Mouse (Mus musculus) midbrain, embryonic 10.5 days (tissue): ENCODE results near the gene Cnpy3. TPM values are rescaled to one million over a fixed set of nuclear protein-coding genes. Genes with fewer than 3 reads are reported as not detected.
"Not testable (repeated sequence)": the region's sequence is repeated elsewhere in the genome, so short reads cannot be mapped to it uniquely, and the experiment has no call there.

Experiments used
- DNase-seq: peaks from one replicate; pipeline ENCODE4 v3.0.0-alpha.2; 2017; ENCODE audit warnings: low spot score
- H3K27ac ChIP-seq: fragments of 300-500 bp; sonication (generic); replicated peaks from 2 replicates; pipeline ENCODE4 v1.5.1; 2016; ENCODE audit warnings: mild to moderate bottlenecking
- H3K27me3 ChIP-seq: fragments of 300-500 bp; sonication (generic); 2 replicates; pipeline ENCODE4 v1.6.1; 2016; ENCODE audit warnings: low read depth, mild to moderate bottlenecking; ENCODE audit not compliant: poor library complexity, severe bottlenecking
- H3K36me3 ChIP-seq: fragments of 300-500 bp; sonication (generic); 2 replicates; pipeline ENCODE4 v1.6.1; 2016; ENCODE audit warnings: mild to moderate bottlenecking, moderate library complexity
- H3K4me1 ChIP-seq: fragments of 300-500 bp; sonication (generic); 2 replicates; pipeline ENCODE4 v1.6.1; 2016
- H3K4me3 ChIP-seq: fragments of 300-500 bp; sonication (generic); 2 replicates; pipeline ENCODE4 v1.5.1; 2016; ENCODE audit warnings: mild to moderate bottlenecking, moderate library complexity
- H3K9me3 ChIP-seq: fragments of 300-500 bp; sonication (generic); replicated peaks from 2 replicates; pipeline ENCODE4 v1.6.1; 2016; ENCODE audit warnings: mild to moderate bottlenecking
- WGBS: fragments of 180-500 bp; shearing (Covaris S2); methylation state at CpG from one replicate; pipeline ENCODE4 v1.1.7; 2016; 5-methylcytosine and 5-hydroxymethylcytosine counted together
- polyA plus RNA-seq: library from polyadenylated mRNA; unstranded; fragments of >200 nt; fragmentation: Nextera tagmentation; extraction: Ambion mirVana; gene quantifications from 2 replicates; pipeline ENCODE4 v1.2.1, GENCODE M21; 2016

The Cnpy3 gene
- polyA plus RNA-seq: 69.5 and 75.0 TPM in 2 replicates

DNA sequence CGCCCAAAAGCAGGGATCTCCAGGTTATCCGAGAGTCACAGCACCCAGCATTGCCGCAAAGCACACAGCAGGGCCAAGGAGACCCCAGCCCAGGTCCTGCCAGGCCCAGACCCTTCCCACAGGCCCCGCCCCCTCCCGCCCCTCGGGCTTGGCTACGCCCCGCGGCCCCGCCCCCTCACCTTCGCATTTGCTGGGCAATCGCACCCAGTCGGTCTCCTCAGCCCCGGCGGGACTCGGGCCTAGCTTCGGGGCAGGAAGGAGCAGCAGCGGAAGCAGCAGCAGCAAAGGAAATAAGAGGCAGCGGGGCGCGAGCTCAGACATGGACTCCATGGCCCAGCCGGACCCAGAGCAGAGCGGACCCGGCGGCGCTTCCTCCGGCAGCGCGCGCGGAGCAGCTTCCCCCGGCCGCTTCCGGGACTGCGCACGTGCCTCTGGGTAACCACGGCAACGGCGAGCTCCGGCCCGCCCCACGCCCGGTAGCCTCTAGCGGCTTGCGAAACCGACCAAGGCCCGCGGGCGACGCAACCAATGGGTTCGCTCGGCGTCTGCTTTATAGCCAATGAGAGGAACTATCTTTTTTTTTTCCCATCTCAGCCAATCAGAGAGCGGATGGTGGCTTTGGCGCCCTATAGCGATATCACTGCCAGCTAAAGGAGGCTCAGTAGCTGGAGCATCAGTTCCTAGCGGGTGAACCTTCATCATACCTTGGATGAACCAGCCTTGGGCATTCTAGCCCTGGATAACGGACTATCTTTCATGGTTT lies at the start of gene Cnpy3:
Cnpy3 (minus strand) TSS at position 421 of the 763 bp plus-strand sequence.
- Histone ChIP-seq H3K4me1 (peaks cover 22% of the 10 kb centered on the region), H3K27me3 (no peaks in the 10 kb centered on the region), H3K27ac (peak within 1 kb of the TSS; percentile 87), H3K9me3 (no peaks in the 10 kb centered on the region), H3K4me3 (peak within 1 kb of the TSS; percentile 71), H3K36me3 (peaks cover 21% of the 10 kb centered on the region)
- under 1% methylated on average over 55 of the region's 58 CpGs for WGBS
- DNase-seq: peak; percentile 99

- DNase-seq: no peak
- Histone ChIP-seq H3K4me1 (peaks cover 11% of the 10 kb centered on the region), H3K27me3 (no peaks in the 10 kb centered on the region), H3K36me3 (peaks cover 64% of the 10 kb centered on the region), H3K9me3 (no peaks in the 10 kb centered on the region), H3K27ac (no peak overlapping the region), H3K4me3 (no peak overlapping the region)
- 91% methylated on average over 6 of the region's 6 CpGs for WGBS
Measured at GRCm38 (mm10) chr17:46801761-46802160, 49.7 kb upstream of the Cnpy3 start.

- H3K9me3 ChIP-seq: no peaks in the 10 kb centered on the region
- no peak overlapping the region for H3K27ac ChIP-seq
- no peak for DNase-seq
- no peaks in the 10 kb centered on the region for H3K27me3 ChIP-seq
- peaks cover 17% of the 10 kb centered on the region for H3K4me1 ChIP-seq
- WGBS: 81% methylated on average over 10 of the region's 10 CpGs
- no peak overlapping the region for H3K4me3 ChIP-seq
- peaks cover 47% of the 10 kb centered on the region for H3K36me3 ChIP-seq
Measured at GRCm38 (mm10) chr17:46799680-46800079, 47.7 kb upstream of the Cnpy3 start.

DNA sequence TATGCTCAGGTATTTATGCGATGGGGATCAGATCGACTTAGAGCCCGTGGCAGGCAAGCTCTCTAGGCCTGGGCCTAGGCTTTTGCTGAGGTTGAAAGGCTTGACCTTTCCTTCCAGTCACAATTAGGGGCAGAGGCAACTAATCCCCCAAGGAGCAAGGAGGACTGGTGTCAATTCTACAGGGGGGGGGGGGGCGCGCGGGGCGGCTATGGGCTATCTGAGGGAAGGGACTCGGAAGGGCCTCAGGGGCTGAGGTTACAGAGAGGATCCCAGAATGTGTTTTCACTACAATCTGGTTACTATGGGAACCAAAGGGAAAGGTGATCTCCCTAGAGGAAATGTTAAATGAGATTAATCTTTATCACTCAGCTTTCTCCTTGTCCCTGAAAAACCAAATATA lies 45.4 kb upstream of the Cnpy3 start:
- Histone ChIP-seq H3K9me3 (no peaks in the 10 kb centered on the region), H3K36me3 (peaks cover 33% of the 10 kb centered on the region), H3K4me1 (peaks cover 17% of the 10 kb centered on the region), H3K4me3 (no peak overlapping the region), H3K27ac (0 out of 2 replicates have a peak overlapping the region, but pooled peaks have one; percentile 43), H3K27me3 (no peaks in the 10 kb centered on the region)
- peak; percentile 20 for DNase-seq
- 16% methylated on average over 8 of the region's 8 CpGs for WGBS

- no peak for DNase-seq
- Histone ChIP-seq H3K27me3 (no peaks in the 10 kb centered on the region), H3K4me3 (no peak overlapping the region), H3K4me1 (peaks cover 17% of the 10 kb centered on the region), H3K36me3 (peaks cover 27% of the 10 kb centered on the region), H3K27ac (no peak overlapping the region), H3K9me3 (no peaks in the 10 kb centered on the region)
- 91% methylated on average over 4 of the region's 4 CpGs for WGBS
Measured at GRCm38 (mm10) chr17:46796743-46797142, 44.7 kb upstream of the Cnpy3 start.

DNA sequence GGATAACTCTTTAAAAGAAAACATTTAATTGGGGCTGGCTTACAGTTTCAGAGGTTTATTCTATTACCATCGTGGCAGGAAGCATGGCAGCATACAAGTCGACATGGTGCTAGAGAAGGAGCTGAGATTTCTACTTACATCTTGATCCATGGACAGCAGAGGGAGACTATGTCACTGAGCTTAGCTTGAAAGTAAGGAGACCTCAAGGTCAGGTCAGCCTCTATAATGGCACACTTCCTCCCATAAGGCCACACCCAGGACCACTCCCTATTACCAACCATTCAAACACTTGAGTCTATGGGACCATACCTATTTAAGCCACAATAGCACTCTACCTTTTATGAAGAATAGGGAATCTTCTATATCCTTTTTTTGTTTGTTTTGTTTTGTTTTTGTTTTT lies 40.9 kb upstream of the Cnpy3 start:
- H3K4me3 ChIP-seq: no peak overlapping the region
- DNase-seq: no peak
- H3K27ac ChIP-seq: no peak overlapping the region
- no peaks in the 10 kb centered on the region for H3K36me3 ChIP-seq
- 86% methylated on average over 2 of the region's 2 CpGs for WGBS
- no peaks in the 10 kb centered on the region for H3K9me3 ChIP-seq
- H3K4me1 ChIP-seq: peaks cover 17% of the 10 kb centered on the region
- H3K27me3 ChIP-seq: no peaks in the 10 kb centered on the region

- H3K36me3 ChIP-seq, H3K4me1 ChIP-seq, H3K4me3 ChIP-seq, H3K27ac ChIP-seq, H3K9me3 ChIP-seq, H3K27me3 ChIP-seq, DNase-seq: not testable (repeated sequence)
- 70% methylated on average over 2 of the region's 2 CpGs for WGBS
Measured at GRCm38 (mm10) chr17:46787974-46788373, 36.0 kb upstream of the Cnpy3 start.

- Histone ChIP-seq H3K9me3 (no peaks in the 10 kb centered on the region), H3K4me3 (no peak overlapping the region), H3K27ac (no peak overlapping the region), H3K4me1 (no peaks in the 10 kb centered on the region), H3K27me3 (no peaks in the 10 kb centered on the region), H3K36me3 (no peaks in the 10 kb centered on the region)
- 92% methylated on average over 5 of the region's 5 CpGs for WGBS
- no peak for DNase-seq
Measured at GRCm38 (mm10) chr17:46786952-46787351, 34.9 kb upstream of the Cnpy3 start.

DNA sequence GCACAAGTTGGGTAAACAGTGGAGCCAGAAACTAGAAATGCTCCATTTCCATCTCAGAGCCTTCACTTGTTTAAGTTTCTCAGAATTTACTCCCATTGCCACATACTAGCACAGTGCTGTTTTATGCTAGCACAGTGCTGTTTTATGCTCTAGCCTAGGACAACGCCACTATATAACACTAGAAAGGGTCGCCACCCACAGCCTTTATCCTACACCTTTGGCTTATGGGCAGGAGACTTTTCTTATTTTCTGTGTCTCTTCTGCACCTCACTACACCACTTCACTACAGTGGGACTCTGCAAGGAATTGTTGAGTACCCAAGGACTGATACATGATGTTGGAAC lies 31.2 kb upstream of the Cnpy3 start:
- H3K36me3 ChIP-seq: peaks cover 31% of the 10 kb centered on the region
- WGBS: 84% methylated on average over 2 of the region's 2 CpGs
- peaks cover 9% of the 10 kb centered on the region; the same call in 1 of the 2 replicates for H3K4me1 ChIP-seq
- no peak for DNase-seq
- H3K9me3 ChIP-seq: no peaks in the 10 kb centered on the region
- peak overlapping the region; percentile 80 for H3K4me3 ChIP-seq
- no peak overlapping the region for H3K27ac ChIP-seq
- no peaks in the 10 kb centered on the region for H3K27me3 ChIP-seq

DNA sequence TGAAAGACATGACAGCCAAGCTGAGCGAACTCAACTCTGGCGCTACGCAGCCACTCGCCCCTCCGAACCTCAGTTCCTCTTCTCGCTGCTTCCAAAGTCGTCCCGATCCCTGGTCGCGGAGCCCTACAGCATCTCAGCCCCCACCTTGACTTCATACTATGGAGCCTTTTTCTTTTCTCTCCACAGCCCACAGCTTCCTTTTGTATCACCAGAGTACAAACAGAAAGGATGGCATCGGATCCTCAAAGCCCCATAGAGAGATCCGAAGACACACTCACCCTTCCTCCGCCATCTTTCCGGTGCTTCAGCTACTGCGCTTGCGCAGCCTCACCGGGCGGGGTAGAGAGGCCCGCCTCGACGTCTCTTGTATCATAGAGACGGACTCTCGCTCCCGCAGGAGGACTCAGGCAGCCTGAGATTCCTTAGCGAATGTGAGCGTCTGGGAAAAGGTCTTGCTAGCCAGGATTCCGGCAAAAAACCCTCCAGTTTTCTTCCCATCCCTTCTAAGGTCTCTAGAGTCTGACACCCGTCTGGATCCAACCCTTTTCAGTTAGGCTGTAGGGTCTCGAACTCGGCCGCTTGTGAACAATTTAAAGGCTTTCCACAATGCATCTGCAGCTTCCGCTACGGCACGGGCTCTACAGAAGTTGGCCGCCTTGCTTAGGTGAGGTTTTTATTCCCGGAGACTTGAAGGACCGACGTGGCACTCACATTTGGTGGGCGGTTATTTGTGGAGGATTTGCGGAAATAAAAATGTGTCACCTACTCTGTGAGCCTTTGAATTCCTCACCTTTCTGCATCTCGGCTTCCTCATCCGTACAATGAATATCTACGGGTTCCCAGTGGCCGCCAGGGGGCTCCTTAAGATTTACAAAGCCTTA lies 30.6 kb upstream of the Cnpy3 start, which contains the start of gene Rpl7l1:
Rpl7l1 (minus strand) TSS at position 332 of the 881 bp plus-strand sequence.
- DNase-seq: peak; percentile 92
- Histone ChIP-seq H3K9me3 (no peaks in the 10 kb centered on the region), H3K27ac (peak within 1 kb of the TSS; percentile 91), H3K4me1 (peaks cover 9% of the 10 kb centered on the region; the same call in 1 of the 2 replicates), H3K4me3 (peak within 1 kb of the TSS; percentile 80), H3K27me3 (no peaks in the 10 kb centered on the region), H3K36me3 (peaks cover 37% of the 10 kb centered on the region)
- under 1% methylated on average over 44 of the region's 44 CpGs for WGBS

- no peaks in the 10 kb centered on the region for H3K9me3 ChIP-seq
- peaks cover 9% of the 10 kb centered on the region; the same call in 1 of the 2 replicates for H3K4me1 ChIP-seq
- WGBS: 10% methylated on average over 11 of the region's 11 CpGs
- peaks cover 44% of the 10 kb centered on the region for H3K36me3 ChIP-seq
- no peaks in the 10 kb centered on the region for H3K27me3 ChIP-seq
- no peak for DNase-seq
- H3K27ac ChIP-seq: peak overlapping the region; percentile 91
- H3K4me3 ChIP-seq: peak overlapping the region; percentile 80
Measured at GRCm38 (mm10) chr17:46781876-46782275, 29.9 kb upstream of the Cnpy3 start.

DNA sequence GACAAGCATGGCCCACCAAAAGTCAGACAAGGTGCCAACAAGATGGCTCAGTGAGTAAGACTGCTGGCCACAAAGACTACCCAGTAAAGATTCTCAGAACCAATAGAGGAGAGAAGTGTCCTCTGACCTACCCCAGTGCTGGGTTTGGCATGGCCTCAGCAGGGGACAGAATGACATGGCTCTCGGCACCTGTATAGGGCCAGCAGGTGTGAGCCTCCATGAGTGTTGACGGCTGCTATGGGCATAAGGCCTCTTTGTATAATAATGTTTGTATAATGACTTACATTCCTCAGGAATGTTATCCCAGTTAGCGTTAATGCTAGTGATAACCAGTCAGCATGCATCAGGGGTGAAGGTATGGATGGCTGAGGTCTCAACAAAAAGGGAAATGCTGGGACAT lies 24.1 kb upstream of the Cnpy3 start:
- H3K36me3 ChIP-seq: peaks cover 73% of the 10 kb centered on the region
- H3K27ac ChIP-seq: no peak overlapping the region
- no peak overlapping the region for H3K4me3 ChIP-seq
- no peak for DNase-seq
- H3K9me3 ChIP-seq: no peaks in the 10 kb centered on the region
- WGBS: 89% methylated on average over 3 of the region's 3 CpGs
- no peaks in the 10 kb centered on the region for H3K27me3 ChIP-seq
- peaks cover 25% of the 10 kb centered on the region for H3K4me1 ChIP-seq

GRCm38 (mm10) chr17:46775070-46775469 lies 23.1 kb upstream of the Cnpy3 start:
- peaks cover 23% of the 10 kb centered on the region for H3K4me1 ChIP-seq
- peaks cover 62% of the 10 kb centered on the region for H3K36me3 ChIP-seq
- H3K27me3 ChIP-seq: no peaks in the 10 kb centered on the region
- no peak overlapping the region for H3K4me3 ChIP-seq
- no peaks in the 10 kb centered on the region for H3K9me3 ChIP-seq
- H3K27ac ChIP-seq: no peak overlapping the region
- 96% methylated on average over 9 of the region's 9 CpGs for WGBS
- DNase-seq: no peak
